Mouse (Mus musculus): ENCODE data around the gene Muc4.

- TF ChIP-seq GATA1 (IDR thresholded peaks at IDR 0.05; ENCODE audit: borderline replicate concordance, low read length) = no peak
- TF ChIP-seq FLI1 (IDR thresholded peaks at IDR 0.05; ENCODE audit: low read length) = no peak
These were observed 20.3 kb upstream of the Muc4 start for GRCm38 (mm10) chr16:32715364-32715763.
